Mouse (Mus musculus): Measurements from ENCODE around the gene B230118H07Rik. TPM values are rescaled to one million over a fixed set of nuclear protein-coding genes. Genes with fewer than 3 reads are reported as not detected.

Gene B230118H07Rik
- total and polyA plus RNA-seq, 3 experiments = 22.4 to 30.6 TPM; not detected in 1

GRCm38 (mm10) chr2:101520503-101520902 is 128.8 kb downstream of the B230118H07Rik start:
- no peak for DNase-seq (ENCODE audit: low read depth, low spot score)
- Histone ChIP-seq H3K27ac (ENCODE audit: control insufficient read depth, low read depth, low read length) (no peak overlapping the region), H3K4me3 (ENCODE audit: control insufficient read depth in 1 of 2, insufficient read depth in 1 of 2, low read depth in 2 of 2, low read length in 2 of 2) (no peak overlapping the region), H3K4me1 (ENCODE audit: control insufficient read depth in 1 of 2, insufficient read depth in 2 of 2, low read length in 2 of 2) (no peaks in the 10 kb centered on the region), H3K9ac (ENCODE audit: control insufficient read depth, low read depth, low read length, poor library complexity, severe bottlenecking) (no peak overlapping the region), H3K9me3 (replicated peaks; ENCODE audit: insufficient read depth, low read length) (no peaks in the 10 kb centered on the region), H3K27me3 (ENCODE audit: control insufficient read depth in 1 of 2, insufficient read depth in 2 of 2, low read length in 2 of 2) (no peaks in the 10 kb centered on the region), H3K36me3 (ENCODE audit: control insufficient read depth in 1 of 2, insufficient read depth in 2 of 2, low read length in 2 of 2) (no peaks in the 10 kb centered on the region), H3K79me2 (ENCODE audit: control insufficient read depth, insufficient read depth, low read length, poor library complexity) (no peaks in the 10 kb centered on the region)
- no peak for TF ChIP-seq USF1 (IDR thresholded peaks at IDR 0.05; ENCODE audit: low read depth, low read length)
- no peak for TF ChIP-seq MAX (IDR thresholded peaks at IDR 0.05; ENCODE audit: low read length)
- no peak for TF ChIP-seq NELFE (IDR thresholded peaks at IDR 0.05; ENCODE audit: low read depth, low read length)
- TF ChIP-seq RCOR1 (IDR thresholded peaks at IDR 0.05; ENCODE audit: low read depth, low read length) = no peak
- no peak for TF ChIP-seq POLR2AphosphoS5 (IDR thresholded peaks at IDR 0.05; ENCODE audit: borderline replicate concordance, low read depth, low read length)
- no peak for TF ChIP-seq JUND (IDR thresholded peaks at IDR 0.05; ENCODE audit: low read depth, low read length)
- no peak for TF ChIP-seq NRF1 (IDR thresholded peaks at IDR 0.05; ENCODE audit: insufficient read depth, low read depth, low read length, poor library complexity, severe bottlenecking)
- no peak for TF ChIP-seq ZC3H11A (IDR thresholded peaks at IDR 0.05; ENCODE audit: low read depth, low read length)
- TF ChIP-seq SMC3 (IDR thresholded peaks at IDR 0.05; ENCODE audit: low read depth, low read length) = no peak
- no peak for TF ChIP-seq CHD1 (IDR thresholded peaks at IDR 0.05; ENCODE audit: low read depth, low read length)
- no peak for TF ChIP-seq UBTF (IDR thresholded peaks at IDR 0.05; ENCODE audit: borderline replicate concordance, insufficient read depth, low read depth, low read length)

DNA sequence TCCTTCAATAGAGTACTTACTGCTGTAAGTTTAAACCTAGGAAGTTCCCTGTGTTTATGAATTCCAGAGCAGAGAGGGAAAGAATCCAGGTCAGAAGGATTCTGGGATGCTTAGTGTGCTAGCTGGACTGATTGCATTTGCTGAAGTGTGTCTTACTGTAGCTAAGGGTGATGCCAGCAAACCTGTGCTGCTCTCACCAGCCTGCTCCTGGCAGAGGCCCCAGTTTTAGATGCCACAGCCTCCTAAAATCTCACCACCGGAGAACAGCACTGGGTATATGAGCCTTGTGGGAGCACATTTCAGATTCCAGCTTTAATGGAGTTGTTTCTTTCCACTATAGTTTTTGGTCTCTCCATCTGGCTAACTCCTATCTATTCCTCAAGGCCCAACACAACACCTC is 129.4 kb downstream of the B230118H07Rik start:
- TF ChIP-seq TBP (IDR thresholded peaks at IDR 0.05; ENCODE audit: low read depth, low read length) (no peak), CHD1 (IDR thresholded peaks at IDR 0.05; ENCODE audit: low read depth, low read length) (no peak), E2F4 (IDR thresholded peaks at IDR 0.05; ENCODE audit: borderline replicate concordance, low read depth, low read length) (no peak), GATA1 (IDR thresholded peaks at IDR 0.05; ENCODE audit: low read depth, low read length) (no peak)
- Histone ChIP-seq H3K4me1 (ENCODE audit: control insufficient read depth in 1 of 2, insufficient read depth in 2 of 2, low read length in 2 of 2) (no peaks in the 10 kb centered on the region), H3K9me3 (replicated peaks; ENCODE audit: insufficient read depth, low read length) (no peaks in the 10 kb centered on the region), H3K27ac (ENCODE audit: control insufficient read depth, low read depth, low read length) (no peak overlapping the region), H3K27me3 (ENCODE audit: control insufficient read depth in 1 of 2, insufficient read depth in 2 of 2, low read length in 2 of 2) (no peaks in the 10 kb centered on the region), H3K36me3 (ENCODE audit: control insufficient read depth in 1 of 2, insufficient read depth in 2 of 2, low read length in 2 of 2) (no peaks in the 10 kb centered on the region), H3K9ac (ENCODE audit: control insufficient read depth, low read depth, low read length, poor library complexity, severe bottlenecking) (no peak overlapping the region), H3K79me2 (ENCODE audit: control insufficient read depth, insufficient read depth, low read length, poor library complexity) (no peaks in the 10 kb centered on the region), H3K4me3 (ENCODE audit: control insufficient read depth in 1 of 2, insufficient read depth in 1 of 2, low read depth in 2 of 2, low read length in 2 of 2) (no peak overlapping the region)
- no peak for DNase-seq (ENCODE audit: low read depth, low spot score)

Other genes starting within 250 kb of the B230118H07Rik start
- gene Rag2, start 24.8 kb downstream of the B230118H07Rik start, total RNA-seq (2012; rRNA removed) = not detected in 2 replicates
- gene Rag2, start 24.8 kb downstream of the B230118H07Rik start, polyA plus RNA-seq (2012; ENCODE audit: insufficient read depth in 1 of 2, insufficient read length in 2 of 2, low read depth in 1 of 2, low replicate concordance in 2 of 2, missing spikeins in 1 of 2) = not detected
- under 0.01 TPM in 1 of 2 replicates, not detected in the other for gene Rag1, start within 50 bp of the B230118H07Rik start, total RNA-seq (2012; rRNA removed)
- not detected for gene Rag1, start within 50 bp of the B230118H07Rik start, polyA plus RNA-seq (2012; ENCODE audit: insufficient read depth in 1 of 2, insufficient read length in 2 of 2, low read depth in 1 of 2, low replicate concordance in 2 of 2, missing spikeins in 1 of 2)
- 11.8 and 12.7 TPM in 2 replicates for gene Traf6, start 28.9 kb upstream of the B230118H07Rik start, total RNA-seq (2012; rRNA removed)
- 10 to 100 TPM in 1 of 2 experiments, not detected in 1; 18.0 TPM for gene Traf6, start 28.9 kb upstream of the B230118H07Rik start, polyA plus RNA-seq (2012; ENCODE audit: insufficient read depth in 1 of 2, insufficient read length in 2 of 2, low read depth in 1 of 2, low replicate concordance in 2 of 2, missing spikeins in 1 of 2)
- gene Prr5l, start 233.5 kb upstream of the B230118H07Rik start, total RNA-seq (2012; rRNA removed) = 0.04 TPM in 1 of 2 replicates, not detected in the other
- gene Prr5l, start 233.5 kb upstream of the B230118H07Rik start, polyA plus RNA-seq (2012; ENCODE audit: insufficient read depth in 1 of 2, insufficient read length in 2 of 2, low read depth in 1 of 2, low replicate concordance in 2 of 2, missing spikeins in 1 of 2) = not detected
- gene Commd9, start 236.7 kb upstream of the B230118H07Rik start, total RNA-seq (2012; rRNA removed) = 50.6 and 62.8 TPM in 2 replicates
- gene Commd9, start 236.7 kb upstream of the B230118H07Rik start, polyA plus RNA-seq (2012; ENCODE audit: insufficient read depth in 1 of 2, insufficient read length in 2 of 2, low read depth in 1 of 2, low replicate concordance in 2 of 2, missing spikeins in 1 of 2) = 10 to 100 TPM in 1 of 2 experiments, not detected in 1; 57.6 TPM